ENCODE assay signal across 27 mouse cellular contexts in the genomic region with DNA sequence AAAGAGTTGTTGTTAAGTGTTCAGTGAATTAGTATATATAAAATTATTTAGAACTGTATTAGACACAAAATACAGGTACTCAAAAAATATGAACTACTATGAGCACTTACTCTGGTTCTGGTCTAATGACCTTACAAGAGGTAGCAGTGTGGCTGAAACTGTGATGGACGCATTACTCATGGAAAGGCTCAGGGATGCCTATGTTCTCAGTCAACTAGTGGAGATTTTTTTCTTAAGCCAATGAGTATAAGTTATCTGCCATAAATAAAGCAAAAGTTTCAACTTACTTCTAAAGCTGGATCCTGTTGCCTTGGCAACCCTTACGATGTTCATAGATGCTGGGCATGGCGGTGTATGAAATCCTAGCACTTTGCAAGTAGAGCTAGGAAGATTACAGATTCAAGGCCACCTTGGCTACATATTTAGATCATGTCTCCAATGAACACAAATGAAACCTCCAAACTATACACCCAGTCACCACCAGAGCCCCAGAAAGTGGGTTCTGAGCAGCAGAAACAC. TPM values are rescaled to one million over a fixed set of nuclear protein-coding genes. Genes with fewer than 3 reads are reported as not detected.
DNase-seq lines count a peak whose midpoint lies in the region; ATAC-seq and TF ChIP-seq lines count a peak whose summit lies in the region.
"Had no signal": no experiment of that assay in that cellular context is flagged by ENCODE, and none has a peak within 500 bp of the region (broad histone marks: within the 10 kb centered on the region; RNA-seq: fewer than 3 reads in every experiment).

No protein-coding gene starts in this region.

- peak; percentile 45 for DNase-seq in forebrain, postnatal 0 days
- peak; percentile 28 to 60 for DNase-seq in left cerebral cortex, postnatal 25 days (ENCODE audit: low spot score in 2 of 2)
- DNase-seq in left cerebral cortex, postnatal 36 days (ENCODE audit: low spot score in 2 of 2), result no peak
- DNase-seq in 3T3-L1 (ENCODE audit: low read depth, low spot score), result peak; percentile 54
- DNase-seq in brain, adult 2 months (ENCODE audit: low read depth, low spot score), result peak; percentile 47
- DNase-seq in cerebellum, adult 11 months, result no peak
- DNase-seq: adrenal gland, adult 8-10 months; adrenal gland, postnatal 25 days; cerebellum, adult 2 months; cerebellum, adult 9-11 months; cerebellum, postnatal 25 days; gastrocnemius, postnatal 25 days; heart, adult 18-20 months; heart, postnatal 10 days; heart, postnatal 36 days had no signal

- H3K4me2 ChIP-seq in forebrain, postnatal 0 days (ENCODE audit: low read depth), result no peak overlapping the region
- no peak overlapping the region for H3K4me2 ChIP-seq in forebrain, embryonic 12.5 days
- H3K4me2 ChIP-seq: embryonic facial prominence, embryonic 12.5 days; embryonic facial prominence, embryonic 15.5 days; forebrain, embryonic 15.5 days; heart, embryonic 12.5 days; heart, embryonic 15.5 days; hindbrain, embryonic 14.5 days had no signal

- H3K36me3 ChIP-seq in forebrain, postnatal 0 days (ENCODE audit: insufficient read depth), result no peaks in the 10 kb centered on the region
- H3K36me3 ChIP-seq in forebrain, embryonic 12.5 days (replicated peaks), result no peaks in the 10 kb centered on the region
- H3K36me3 ChIP-seq: embryonic facial prominence, embryonic 12.5 days; embryonic facial prominence, embryonic 15.5 days; forebrain, embryonic 15.5 days; heart, embryonic 12.5 days; heart, embryonic 15.5 days had no signal

- no peaks in the 10 kb centered on the region for H3K9me3 ChIP-seq in forebrain, postnatal 0 days (ENCODE audit: low read length)
- no peaks in the 10 kb centered on the region for H3K9me3 ChIP-seq in forebrain, embryonic 12.5 days
- H3K9me3 ChIP-seq: embryonic facial prominence, embryonic 12.5 days; embryonic facial prominence, embryonic 15.5 days; forebrain, embryonic 15.5 days; heart, embryonic 12.5 days; heart, embryonic 15.5 days had no signal

- H3K4me1 ChIP-seq in forebrain, postnatal 0 days (ENCODE audit: insufficient read depth), result no peaks in the 10 kb centered on the region
- H3K4me1 ChIP-seq in forebrain, embryonic 12.5 days, result peaks cover under 1% of the 10 kb centered on the region; the same call in 1 of the 2 replicates
- H3K4me1 ChIP-seq: forebrain, embryonic 15.5 days had no signal

- no peak overlapping the region for H3K27ac ChIP-seq in forebrain, postnatal 0 days (ENCODE audit: low read depth, low read length)
- no peak overlapping the region for H3K27ac ChIP-seq in forebrain, embryonic 12.5 days
- H3K27ac ChIP-seq: embryonic facial prominence, embryonic 12.5 days; forebrain, embryonic 15.5 days; heart, embryonic 15.5 days; hindbrain, embryonic 14.5 days; hindbrain, postnatal 0 days had no signal

- no peak overlapping the region for H3K4me3 ChIP-seq in forebrain, postnatal 0 days (ENCODE audit: low read depth, low read length)
- H3K4me3 ChIP-seq in forebrain, embryonic 12.5 days (replicated peaks), result no peak overlapping the region
- H3K4me3 ChIP-seq: embryonic facial prominence, embryonic 12.5 days; embryonic facial prominence, embryonic 15.5 days; erythroblast, embryonic 14.5 days; forebrain, embryonic 15.5 days; heart, embryonic 12.5 days; heart, embryonic 15.5 days had no signal

- ATAC-seq in forebrain, postnatal 0 days, result peak; percentile 72; the same call in 1 of the 2 replicates
- ATAC-seq in forebrain, embryonic 12.5 days (ENCODE audit: low FRiP score), result no peak
- ATAC-seq: activated CD4-positive, CD25-positive, alpha-beta regulatory T cell, adult 4 months; CD4-positive, CD25-positive, alpha-beta regulatory T cell, adult 4 months; forebrain, embryonic 15.5 days; inflammation-experienced regulatory T-cells, adult 6 months had no signal

- intact Hi-C loops in left cerebral cortex, postnatal 25 days (cut with DNase I), result no loop called here
- intact Hi-C loops in left cerebral cortex, postnatal 36 days (cut with DNase I), result no loop called here

- TF ChIP-seq CTCF in forebrain, postnatal 0 days (IDR thresholded peaks at IDR 0.05; ENCODE audit: low read depth), result no peak

- H3K9ac ChIP-seq in forebrain, postnatal 0 days, result no peak overlapping the region
- H3K9ac ChIP-seq in forebrain, embryonic 12.5 days, result no peak overlapping the region
- H3K9ac ChIP-seq: embryonic facial prominence, embryonic 12.5 days; embryonic facial prominence, embryonic 15.5 days; forebrain, embryonic 15.5 days; heart, embryonic 12.5 days; heart, embryonic 15.5 days; hindbrain, embryonic 14.5 days had no signal

- H3K27me3 ChIP-seq in forebrain, postnatal 0 days (ENCODE audit: insufficient read depth, low read length), result no peaks in the 10 kb centered on the region
- H3K27me3 ChIP-seq in forebrain, embryonic 12.5 days, result no peaks in the 10 kb centered on the region
- H3K27me3 ChIP-seq: embryonic facial prominence, embryonic 12.5 days; embryonic facial prominence, embryonic 15.5 days; forebrain, embryonic 15.5 days; heart, embryonic 12.5 days; heart, embryonic 15.5 days had no signal

- 73% methylated on average over 3 of the region's 3 CpGs for WGBS in forebrain, postnatal 0 days
- 92% methylated on average over 3 of the region's 3 CpGs for WGBS in forebrain, embryonic 12.5 days

RNA-seq across cellular contexts. Expression of a gene that starts 46.8 kb away (rescaled TPM):
- 104 and 119 TPM in 2 replicates for total RNA-seq in forebrain, postnatal 0 days (2014; rRNA removed)
- polyA plus RNA-seq in forebrain, postnatal 0 days (2015; fragmentation: Nextera tagmentation; extraction: Ambion mirVana), result 71.9 and 78.3 TPM in 2 replicates
- 40.5 and 40.6 TPM in 2 replicates for polyA plus RNA-seq in forebrain, embryonic 12.5 days (2016; fragmentation: Nextera tagmentation; extraction: Ambion mirVana)
- total RNA-seq in left cerebral cortex, postnatal 25 days (2021), result 10 to 100 TPM; 86.2 to 93.4 TPM
- 10 to 100 TPM; 76.5 to 86.5 TPM for total RNA-seq in left cerebral cortex, postnatal 36 days (2021)

Comparison
In these comparisons a context has a peak if more than half of its experiments do, and no peak if none do; other contexts are left out.
1. DNase-seq: peak in forebrain, postnatal 0 days (single experiment), left cerebral cortex, postnatal 25 days (2 of 2), 3T3-L1 (single experiment) and brain, adult 2 months (single experiment); none in left cerebral cortex, postnatal 36 days (0 of 2) and cerebellum, adult 11 months (single experiment).